Mouse (Mus musculus): Measurements from ENCODE around the gene Suds3. TPM values are rescaled to one million over a fixed set of nuclear protein-coding genes. Genes with fewer than 3 reads are reported as not detected.

Gene Suds3
- total and polyA plus RNA-seq, 3 experiments, result 67.8 to 102 TPM; not detected in 1

GRCm38 (mm10) chr5:117143721-117144135 is 27.8 kb upstream of the Suds3 start:
- no peak overlapping the region for H3K27ac ChIP-seq (ENCODE audit: control insufficient read depth, low read depth, low read length)
- H3K9me3 ChIP-seq (replicated peaks; ENCODE audit: insufficient read depth, low read length), result no peaks in the 10 kb centered on the region
- H3K36me3 ChIP-seq (ENCODE audit: control insufficient read depth in 1 of 2, insufficient read depth in 2 of 2, low read length in 2 of 2), result peaks cover 7 to 22% of the 10 kb centered on the region in 2 experiments
- no peak overlapping the region for H3K4me3 ChIP-seq (ENCODE audit: control insufficient read depth in 1 of 2, insufficient read depth in 1 of 2, low read depth in 2 of 2, low read length in 2 of 2)
- H3K27me3 ChIP-seq (ENCODE audit: control insufficient read depth in 1 of 2, insufficient read depth in 2 of 2, low read length in 2 of 2), result no peaks in the 10 kb centered on the region
- H3K79me2 ChIP-seq (ENCODE audit: control insufficient read depth, insufficient read depth, low read length, poor library complexity), result peaks cover 84% of the 10 kb centered on the region
- no peak for TF ChIP-seq POLR2A (IDR thresholded peaks at IDR 0.05; ENCODE audit: control insufficient read depth in 1 of 2, insufficient read depth in 1 of 2, low read depth in 1 of 2, low read length in 2 of 2, poor library complexity in 1 of 2)
- TF ChIP-seq HCFC1 (IDR thresholded peaks at IDR 0.05; ENCODE audit: low read depth, low read length), result no peak
- TF ChIP-seq ZNF384 (IDR thresholded peaks at IDR 0.05; ENCODE audit: low read depth, low read length), result no peak
- no peak for TF ChIP-seq EP300 (IDR thresholded peaks at IDR 0.05; ENCODE audit: low read depth in 1 of 2, low read length in 2 of 2)
- TF ChIP-seq CHD2 (IDR thresholded peaks at IDR 0.05; ENCODE audit: low read length), result no peak
- no peak for TF ChIP-seq SIN3A (IDR thresholded peaks at IDR 0.05; ENCODE audit: low read length)
- no peak for TF ChIP-seq MXI1 (IDR thresholded peaks at IDR 0.05; ENCODE audit: low read depth, low read length)
- TF ChIP-seq CHD1 (IDR thresholded peaks at IDR 0.05; ENCODE audit: low read depth, low read length), result no peak
- no peak for TF ChIP-seq NRF1 (IDR thresholded peaks at IDR 0.05; ENCODE audit: insufficient read depth, low read depth, low read length, poor library complexity, severe bottlenecking)
- no peak for TF ChIP-seq ETS1 (IDR thresholded peaks at IDR 0.05; ENCODE audit: low read depth, low read length)
- TF ChIP-seq NELFE (IDR thresholded peaks at IDR 0.05; ENCODE audit: low read depth, low read length), result no peak
- TF ChIP-seq RCOR1 (IDR thresholded peaks at IDR 0.05; ENCODE audit: low read depth, low read length), result no peak
- no peak for TF ChIP-seq TCF12 (IDR thresholded peaks at IDR 0.05; ENCODE audit: low read depth, low read length)
- no peak for TF ChIP-seq UBTF (IDR thresholded peaks at IDR 0.05; ENCODE audit: borderline replicate concordance, insufficient read depth, low read depth, low read length)
- TF ChIP-seq USF1 (IDR thresholded peaks at IDR 0.05; ENCODE audit: low read depth, low read length), result no peak
- no peak for TF ChIP-seq USF2 (IDR thresholded peaks at IDR 0.05; ENCODE audit: borderline replicate concordance in 1 of 2, insufficient read depth in 1 of 2, low read depth in 1 of 2, low read length in 2 of 2)
- TF ChIP-seq CTCF (IDR thresholded peaks at IDR 0.05 in 2 of 3, conservative IDR thresholded peaks at IDR 0.05 in 1 of 3; ENCODE audit: control insufficient read depth in 1 of 3, insufficient read depth in 1 of 3, low read depth in 2 of 3, low read length in 3 of 3, poor library complexity in 1 of 3, severe bottlenecking in 1 of 3), result peak; percentile 63 to 72 (median 67)
- peak; percentile 33 for TF ChIP-seq RAD21 (IDR thresholded peaks at IDR 0.05; ENCODE audit: low read depth, low read length)
- TF ChIP-seq ZC3H11A (IDR thresholded peaks at IDR 0.05; ENCODE audit: low read depth, low read length), result peak; percentile 35; the same call in 1 of the 2 replicates
- no peak for TF ChIP-seq ZKSCAN1 (IDR thresholded peaks at IDR 0.05; ENCODE audit: low read depth, low read length)
- TF ChIP-seq BHLHE40 (IDR thresholded peaks at IDR 0.05; ENCODE audit: borderline replicate concordance, low read depth, low read length), result no peak
- peak; percentile 47; the same call in 1 of the 2 replicates for TF ChIP-seq SMC3 (IDR thresholded peaks at IDR 0.05; ENCODE audit: low read depth, low read length)
- no peak for TF ChIP-seq GABPA (IDR thresholded peaks at IDR 0.05; ENCODE audit: low read depth, low read length)
- no peak for TF ChIP-seq KAT2A (conservative IDR thresholded peaks at IDR 0.05; ENCODE audit: low read depth, low read length)
- no peak for TF ChIP-seq MYC (IDR thresholded peaks at IDR 0.05; ENCODE audit: low read depth, low read length)
- TF ChIP-seq TAL1 (IDR thresholded peaks at IDR 0.05; ENCODE audit: low read length), result no peak
- H3K4me1 ChIP-seq (ENCODE audit: control insufficient read depth in 1 of 2, insufficient read depth in 2 of 2, low read length in 2 of 2), result peaks cover 8 to 17% of the 10 kb centered on the region in 2 experiments
- peak; percentile 51 for DNase-seq (ENCODE audit: low read depth, low spot score)
- no peak overlapping the region for H3K9ac ChIP-seq (ENCODE audit: control insufficient read depth, low read depth, low read length, poor library complexity, severe bottlenecking)

All from MEL (cell line).